Mouse (Mus musculus): ENCODE results near the gene Stat2.

- TF ChIP-seq FLI1 (IDR thresholded peaks at IDR 0.05; ENCODE audit: low read length) (no peak), GATA1 (IDR thresholded peaks at IDR 0.05; ENCODE audit: borderline replicate concordance, low read length) (no peak)
These were observed 31.2 kb upstream of the Stat2 start for GRCm38 (mm10) chr10:128239140-128239539.

All from megakaryocyte, embryonic 14.5 days (primary cell).